Mouse (Mus musculus): ENCODE measurements around the gene Cnn3. TPM values are rescaled to one million over a fixed set of nuclear protein-coding genes. Genes with fewer than 3 reads are reported as not detected.
A peak's percentile ranks its signal among the peaks of the same experiment; 100 is the strongest.

Cnn3 gene
- polyA plus RNA-seq, 1 experiment from 2014 or later: 975 TPM

- Histone ChIP-seq H3K9ac (replicated peaks) (no peak overlapping the region), H3K27me3 (no peaks in the 10 kb centered on the region), H3K4me2 (replicated peaks) (no peak overlapping the region), H3K4me3 (no peak overlapping the region), H3K36me3 (peaks cover 71% of the 10 kb centered on the region), H3K9me3 (peaks cover 6% of the 10 kb centered on the region; the same call in 1 of the 2 replicates), H3K4me1 (peaks cover 30% of the 10 kb centered on the region), H3K27ac (replicated peaks) (no peak overlapping the region)
- ATAC-seq (ENCODE audit: low FRiP score, low read depth): no peak
- 83% methylated on average over 11 of the region's 11 CpGs for WGBS
Observed at GRCm38 (mm10) chr3:121439623-121440161, 13.4 kb downstream of the Cnn3 start.

GRCm38 (mm10) chr3:121441504-121441903, 15.2 kb downstream of the Cnn3 start:
- no peak for ATAC-seq (ENCODE audit: low FRiP score, low read depth)
- Histone ChIP-seq H3K27ac (replicated peaks) (no peak overlapping the region), H3K4me3 (no peak overlapping the region), H3K9ac (replicated peaks) (no peak overlapping the region), H3K27me3 (no peaks in the 10 kb centered on the region), H3K36me3 (peaks cover 72% of the 10 kb centered on the region), H3K9me3 (peaks cover 10% of the 10 kb centered on the region), H3K4me2 (replicated peaks) (no peak overlapping the region), H3K4me1 (peaks cover 22% of the 10 kb centered on the region)
- WGBS: 95% methylated on average over 12 of the region's 12 CpGs

- Histone ChIP-seq H3K27ac (replicated peaks) (no peak overlapping the region), H3K9ac (replicated peaks) (no peak overlapping the region), H3K4me3 (no peak overlapping the region), H3K9me3 (peaks cover 10% of the 10 kb centered on the region), H3K36me3 (peaks cover 72% of the 10 kb centered on the region), H3K4me2 (replicated peaks) (no peak overlapping the region), H3K27me3 (no peaks in the 10 kb centered on the region), H3K4me1 (peaks cover 16% of the 10 kb centered on the region)
- WGBS: 94% methylated on average over 5 of the region's 5 CpGs
- no peak for ATAC-seq (ENCODE audit: low FRiP score, low read depth)
Observed at GRCm38 (mm10) chr3:121442288-121442687, 16.0 kb downstream of the Cnn3 start.

- Histone ChIP-seq H3K27ac (replicated peaks) (no peak overlapping the region), H3K36me3 (peaks cover 59% of the 10 kb centered on the region), H3K9ac (replicated peaks) (no peak overlapping the region), H3K4me3 (no peak overlapping the region), H3K4me2 (replicated peaks) (no peak overlapping the region), H3K27me3 (no peaks in the 10 kb centered on the region), H3K9me3 (peaks cover 10% of the 10 kb centered on the region), H3K4me1 (peaks cover 20% of the 10 kb centered on the region)
- ATAC-seq (ENCODE audit: low FRiP score, low read depth): no peak
- 89% methylated on average over 4 of the region's 4 CpGs for WGBS
Observed at GRCm38 (mm10) chr3:121443861-121444271, 17.6 kb downstream of the Cnn3 start.

GRCm38 (mm10) chr3:121444414-121444813, 18.1 kb downstream of the Cnn3 start:
- no peak overlapping the region for H3K4me2 ChIP-seq (replicated peaks)
- 97% methylated on average over 6 of the region's 6 CpGs for WGBS
- H3K27ac ChIP-seq (replicated peaks): no peak overlapping the region
- peaks cover 10% of the 10 kb centered on the region for H3K9me3 ChIP-seq
- no peaks in the 10 kb centered on the region for H3K27me3 ChIP-seq
- ATAC-seq (ENCODE audit: low FRiP score, low read depth): no peak
- peaks cover 55% of the 10 kb centered on the region for H3K36me3 ChIP-seq
- H3K9ac ChIP-seq (replicated peaks): no peak overlapping the region
- no peak overlapping the region for H3K4me3 ChIP-seq
- peaks cover 19% of the 10 kb centered on the region for H3K4me1 ChIP-seq

- Histone ChIP-seq H3K4me1 (peaks cover 16% of the 10 kb centered on the region), H3K27ac (replicated peaks) (no peak overlapping the region), H3K36me3 (peaks cover 58% of the 10 kb centered on the region), H3K4me3 (no peak overlapping the region), H3K4me2 (replicated peaks) (no peak overlapping the region), H3K9ac (replicated peaks) (no peak overlapping the region), H3K9me3 (peaks cover 10% of the 10 kb centered on the region), H3K27me3 (no peaks in the 10 kb centered on the region)
- no peak for ATAC-seq (ENCODE audit: low FRiP score, low read depth)
- WGBS: 71% methylated on average over 8 of the region's 8 CpGs
Observed at GRCm38 (mm10) chr3:121446454-121446853, 20.2 kb downstream of the Cnn3 start.

- peak overlapping the region; percentile 25; the same call in 1 of the 2 replicates for H3K27ac ChIP-seq (replicated peaks)
- WGBS: 22% methylated on average over 11 of the region's 11 CpGs
- no peak overlapping the region for H3K9ac ChIP-seq (replicated peaks)
- no peak overlapping the region for H3K4me3 ChIP-seq
- H3K36me3 ChIP-seq: peaks cover 57% of the 10 kb centered on the region
- peaks cover 10% of the 10 kb centered on the region for H3K9me3 ChIP-seq
- H3K4me1 ChIP-seq: peaks cover 16% of the 10 kb centered on the region
- no peaks in the 10 kb centered on the region for H3K27me3 ChIP-seq
- ATAC-seq (ENCODE audit: low FRiP score, low read depth): peak; percentile 51; the same call in 1 of the 2 replicates
- no peak overlapping the region; the same call in 1 of the 2 replicates for H3K4me2 ChIP-seq (replicated peaks)
Observed at GRCm38 (mm10) chr3:121448029-121448468, 21.8 kb downstream of the Cnn3 start.

GRCm38 (mm10) chr3:121448606-121449005, 22.3 kb downstream of the Cnn3 start:
- 75% methylated on average over 8 of the region's 8 CpGs for WGBS
- no peaks in the 10 kb centered on the region for H3K27me3 ChIP-seq
- peaks cover 10% of the 10 kb centered on the region for H3K9me3 ChIP-seq
- peaks cover 16% of the 10 kb centered on the region for H3K4me1 ChIP-seq
- no peak overlapping the region for H3K9ac ChIP-seq (replicated peaks)
- ATAC-seq (ENCODE audit: low FRiP score, low read depth): no peak
- peak overlapping the region; percentile 25; the same call in 1 of the 2 replicates for H3K27ac ChIP-seq (replicated peaks)
- H3K36me3 ChIP-seq: peaks cover 53% of the 10 kb centered on the region
- H3K4me3 ChIP-seq: no peak overlapping the region
- H3K4me2 ChIP-seq (replicated peaks): no peak overlapping the region

- Histone ChIP-seq H3K4me3 (no peak overlapping the region), H3K4me1 (peaks cover 16% of the 10 kb centered on the region), H3K27ac (replicated peaks) (no peak overlapping the region), H3K4me2 (replicated peaks) (no peak overlapping the region), H3K9ac (replicated peaks) (no peak overlapping the region), H3K27me3 (no peaks in the 10 kb centered on the region), H3K36me3 (peaks cover 53% of the 10 kb centered on the region), H3K9me3 (peaks cover 7% of the 10 kb centered on the region)
- ATAC-seq (ENCODE audit: low FRiP score, low read depth): no peak
- WGBS: 89% methylated on average over 8 of the region's 8 CpGs
Observed at GRCm38 (mm10) chr3:121449527-121449926, 23.2 kb downstream of the Cnn3 start.

- ATAC-seq (ENCODE audit: low FRiP score, low read depth): no peak
- no peak overlapping the region for H3K27ac ChIP-seq (replicated peaks)
- H3K4me1 ChIP-seq: peaks cover 16% of the 10 kb centered on the region
- H3K36me3 ChIP-seq: peaks cover 63% of the 10 kb centered on the region
- H3K9ac ChIP-seq (replicated peaks): no peak overlapping the region
- no peaks in the 10 kb centered on the region for H3K27me3 ChIP-seq
- H3K4me3 ChIP-seq: no peak overlapping the region
- 87% methylated on average over 10 of the region's 10 CpGs for WGBS
- H3K9me3 ChIP-seq: no peaks in the 10 kb centered on the region
- H3K4me2 ChIP-seq (replicated peaks): no peak overlapping the region
Observed at GRCm38 (mm10) chr3:121451404-121451803, 25.1 kb downstream of the Cnn3 start.

GRCm38 (mm10) chr3:121458545-121459492, 32.5 kb downstream of the Cnn3 start:
- Histone ChIP-seq H3K4me3 (no peak overlapping the region), H3K4me1 (0 out of 2 replicates have a peak, but pooled peaks cover 2% of the 10 kb centered on the region), H3K36me3 (peaks cover 67% of the 10 kb centered on the region), H3K27ac (replicated peaks) (no peak overlapping the region), H3K9ac (replicated peaks) (no peak overlapping the region), H3K9me3 (no peaks in the 10 kb centered on the region), H3K4me2 (replicated peaks) (no peak overlapping the region), H3K27me3 (no peaks in the 10 kb centered on the region)
- 84% methylated on average over 14 of the region's 14 CpGs for WGBS
- ATAC-seq (ENCODE audit: low FRiP score, low read depth): no peak
